Mouse (Mus musculus): ENCODE measurements at regions not wholly inside any gene's neighbourhood (a gene's known extent, or its start where the extent isn't known, plus 50 kb on each side); places are given as distances from the start of the nearest gene placed in this dataset.

- ATAC-seq, result no peak
Measured at GRCm38 (mm10) chr11:117046636-117047035, 68.3 kb upstream of the Sec14l1 start.

GRCm38 (mm10) chr11:117047172-117047950 lies 67.6 kb upstream of the Sec14l1 start:
- no peak overlapping the region for H3K4me3 ChIP-seq (ENCODE audit: low read depth, low read length)
- H3K36me3 ChIP-seq (ENCODE audit: control insufficient read depth, insufficient read depth), result no peaks in the 10 kb centered on the region
- H3K9me3 ChIP-seq (ENCODE audit: control insufficient read depth), result no peaks in the 10 kb centered on the region
- 21% methylated on average over 22 of the region's 22 CpGs for whole genome bisulfite sequencing
- H3K4me1 ChIP-seq (replicated peaks; ENCODE audit: control insufficient read depth, insufficient read depth, low read length), result no peaks in the 10 kb centered on the region
- no peak for TF ChIP-seq CTCF (IDR thresholded peaks at IDR 0.05; ENCODE audit: low read depth)
- H3K9ac ChIP-seq (ENCODE audit: low read depth, low read length), result no peak overlapping the region
- no peaks in the 10 kb centered on the region for H3K27me3 ChIP-seq (replicated peaks; ENCODE audit: control insufficient read depth, insufficient read depth, low read length)
- no peak overlapping the region for H3K27ac ChIP-seq (ENCODE audit: low read depth, low read length)
- ATAC-seq, result no peak
- H3K4me2 ChIP-seq (replicated peaks; ENCODE audit: low read depth), result peak overlapping the region; percentile 37; the same call in 1 of the 2 replicates

More at GRCm38 (mm10) chr11:117046636-117047035, 68.3 kb upstream of the Sec14l1 start:
- WGBS, result 73% methylated on average over 5 of the region's 5 CpGs
- no peaks in the 10 kb centered on the region for H3K27me3 ChIP-seq (replicated peaks; ENCODE audit: control insufficient read depth, insufficient read depth, low read length)
- no peak overlapping the region for H3K27ac ChIP-seq (ENCODE audit: low read depth, low read length)
- H3K4me2 ChIP-seq (replicated peaks; ENCODE audit: low read depth), result no peak overlapping the region
- TF ChIP-seq CTCF (IDR thresholded peaks at IDR 0.05; ENCODE audit: low read depth), result no peak
- no peaks in the 10 kb centered on the region for H3K36me3 ChIP-seq (ENCODE audit: control insufficient read depth, insufficient read depth)
- H3K4me1 ChIP-seq (replicated peaks; ENCODE audit: control insufficient read depth, insufficient read depth, low read length), result no peaks in the 10 kb centered on the region
- no peaks in the 10 kb centered on the region for H3K9me3 ChIP-seq (ENCODE audit: control insufficient read depth)
- no peak overlapping the region for H3K4me3 ChIP-seq (ENCODE audit: low read depth, low read length)
- no peak overlapping the region for H3K9ac ChIP-seq (ENCODE audit: low read depth, low read length)

- H3K4me1 ChIP-seq (replicated peaks; ENCODE audit: control insufficient read depth, insufficient read depth, low read length), result no peaks in the 10 kb centered on the region
- 87% methylated on average over 3 of the region's 3 CpGs for WGBS
- ATAC-seq, result no peak
- peak; percentile 57 for TF ChIP-seq CTCF (IDR thresholded peaks at IDR 0.05; ENCODE audit: low read depth)
- no peak overlapping the region for H3K27ac ChIP-seq (ENCODE audit: low read depth, low read length)
- no peak overlapping the region for H3K4me3 ChIP-seq (ENCODE audit: low read depth, low read length)
- no peaks in the 10 kb centered on the region for H3K27me3 ChIP-seq (replicated peaks; ENCODE audit: control insufficient read depth, insufficient read depth, low read length)
- H3K9ac ChIP-seq (ENCODE audit: low read depth, low read length), result no peak overlapping the region
- no peaks in the 10 kb centered on the region for H3K36me3 ChIP-seq (ENCODE audit: control insufficient read depth, insufficient read depth)
- H3K9me3 ChIP-seq (ENCODE audit: control insufficient read depth), result no peaks in the 10 kb centered on the region
- H3K4me2 ChIP-seq (replicated peaks; ENCODE audit: low read depth), result no peak overlapping the region
Measured at GRCm38 (mm10) chr11:117048911-117049310, 66.1 kb upstream of the Sec14l1 start.

GRCm38 (mm10) chr11:117050788-117051187 lies 64.2 kb upstream of the Sec14l1 start:
- Histone ChIP-seq H3K9me3 (ENCODE audit: control insufficient read depth) (no peaks in the 10 kb centered on the region), H3K4me3 (ENCODE audit: low read depth, low read length) (no peak overlapping the region), H3K4me2 (replicated peaks; ENCODE audit: low read depth) (no peak overlapping the region), H3K9ac (ENCODE audit: low read depth, low read length) (no peak overlapping the region), H3K36me3 (ENCODE audit: control insufficient read depth, insufficient read depth) (no peaks in the 10 kb centered on the region), H3K4me1 (replicated peaks; ENCODE audit: control insufficient read depth, insufficient read depth, low read length) (no peaks in the 10 kb centered on the region), H3K27ac (ENCODE audit: low read depth, low read length) (no peak overlapping the region), H3K27me3 (replicated peaks; ENCODE audit: control insufficient read depth, insufficient read depth, low read length) (no peaks in the 10 kb centered on the region)
- no peak; the same call in 1 of the 2 replicates for TF ChIP-seq CTCF (IDR thresholded peaks at IDR 0.05; ENCODE audit: low read depth)
- WGBS, result 92% methylated on average over 7 of the region's 7 CpGs
- no peak for ATAC-seq

GRCm38 (mm10) chr11:117056958-117057357 lies 58.0 kb upstream of the Sec14l1 start:
- Histone ChIP-seq H3K4me2 (replicated peaks; ENCODE audit: low read depth) (no peak overlapping the region; the same call in 1 of the 2 replicates), H3K9ac (ENCODE audit: low read depth, low read length) (no peak overlapping the region), H3K27me3 (replicated peaks; ENCODE audit: control insufficient read depth, insufficient read depth, low read length) (no peaks in the 10 kb centered on the region; the same call in 1 of the 2 replicates), H3K27ac (ENCODE audit: low read depth, low read length) (no peak overlapping the region), H3K36me3 (ENCODE audit: control insufficient read depth, insufficient read depth) (no peaks in the 10 kb centered on the region), H3K4me1 (replicated peaks; ENCODE audit: control insufficient read depth, insufficient read depth, low read length) (no peaks in the 10 kb centered on the region), H3K4me3 (ENCODE audit: low read depth, low read length) (no peak overlapping the region), H3K9me3 (ENCODE audit: control insufficient read depth) (no peaks in the 10 kb centered on the region)
- peak; percentile 86 for TF ChIP-seq CTCF (IDR thresholded peaks at IDR 0.05; ENCODE audit: low read depth)
- ATAC-seq, result no peak
- 9% methylated on average over 9 of the region's 9 CpGs for WGBS

GRCm38 (mm10) chr11:117057451-117057850 lies 57.5 kb upstream of the Sec14l1 start:
- Histone ChIP-seq H3K4me1 (replicated peaks; ENCODE audit: control insufficient read depth, insufficient read depth, low read length) (no peaks in the 10 kb centered on the region), H3K27me3 (replicated peaks; ENCODE audit: control insufficient read depth, insufficient read depth, low read length) (no peaks in the 10 kb centered on the region; the same call in 1 of the 2 replicates), H3K9ac (ENCODE audit: low read depth, low read length) (no peak overlapping the region), H3K4me2 (replicated peaks; ENCODE audit: low read depth) (no peak overlapping the region; the same call in 1 of the 2 replicates), H3K36me3 (ENCODE audit: control insufficient read depth, insufficient read depth) (no peaks in the 10 kb centered on the region), H3K4me3 (ENCODE audit: low read depth, low read length) (no peak overlapping the region), H3K9me3 (ENCODE audit: control insufficient read depth) (no peaks in the 10 kb centered on the region), H3K27ac (ENCODE audit: low read depth, low read length) (no peak overlapping the region)
- 30% methylated on average over 7 of the region's 7 CpGs for WGBS
- TF ChIP-seq CTCF (IDR thresholded peaks at IDR 0.05; ENCODE audit: low read depth), result peak; percentile 83
- 0 out of 2 replicates have a peak, but pooled peaks have one; percentile 28 for ATAC-seq

Measured in intestine, postnatal 0 days (tissue).